Mouse (Mus musculus): ENCODE measurements at regions not wholly inside any gene's neighbourhood (a gene's known extent, or its start where the extent isn't known, plus 50 kb on each side); places are given as distances from the start of the nearest gene placed in this dataset.
A peak's percentile ranks its signal among the peaks of the same experiment; 100 is the strongest.

DNA sequence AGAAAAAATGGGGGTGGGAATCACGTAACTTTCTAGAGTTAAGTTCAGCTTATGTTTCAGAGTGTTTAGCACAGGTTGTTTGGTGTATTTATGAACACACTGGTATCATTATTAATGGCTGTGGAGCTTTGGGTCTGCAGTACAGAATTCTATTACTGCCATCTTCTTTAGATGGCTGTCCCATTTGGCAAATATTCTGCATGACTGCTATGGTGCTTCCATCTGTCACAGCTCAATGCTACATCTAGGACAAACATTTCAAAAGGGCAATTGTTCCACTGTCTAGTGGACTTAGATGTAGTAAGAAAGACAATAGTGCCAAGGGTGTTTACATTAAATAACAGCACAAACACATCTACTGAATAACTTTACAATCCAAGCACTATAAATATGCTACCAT is 2536.3 kb downstream of the Pcdh9 start:
- no peak for DNase-seq (ENCODE audit: inconsistent age in 2 of 2, low spot score in 1 of 2)

DNA sequence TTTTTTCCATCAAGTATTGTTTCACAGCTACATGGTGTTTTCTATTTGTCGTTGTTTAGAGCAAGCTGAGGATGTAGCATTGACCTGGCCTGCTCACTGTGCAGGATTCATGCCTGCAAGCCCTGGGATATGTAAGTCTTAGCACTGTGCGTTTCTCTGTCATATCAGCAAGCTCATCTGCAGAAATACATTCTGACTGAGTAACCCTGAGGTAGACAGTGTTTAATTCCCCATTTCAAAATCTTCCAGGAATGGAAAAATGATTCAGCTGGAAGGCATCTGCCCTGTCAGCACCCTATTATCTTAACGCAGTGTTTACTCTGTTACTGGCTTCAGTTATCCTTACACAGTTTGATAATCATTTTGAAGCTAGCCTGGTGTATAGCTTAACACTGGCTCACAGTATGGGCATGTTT is 2563.8 kb downstream of the Pcdh9 start:
- peak in 1 of 2 experiments; percentile 39 for DNase-seq (ENCODE audit: inconsistent age in 2 of 2, low spot score in 1 of 2)

Data from adrenal gland, adult (tissue).